Mouse (Mus musculus): ENCODE results near the gene Nfasc. TPM values are rescaled to one million over a fixed set of nuclear protein-coding genes. Genes with fewer than 3 reads are reported as not detected.

The Nfasc gene
- polyA plus RNA-seq, 1 experiment from 2014 or later = 0.02 TPM

GRCm38 (mm10) chr1:132586679-132587201 lies 154.9 kb downstream of the Nfasc start:
- H3K9me3 ChIP-seq (replicated peaks; ENCODE audit: control insufficient read depth, low read length) = no peaks in the 10 kb centered on the region
- H3K27me3 ChIP-seq (ENCODE audit: control insufficient read depth, insufficient read depth, low read depth, low read length) = no peaks in the 10 kb centered on the region
- no peak overlapping the region for H3K4me2 ChIP-seq (ENCODE audit: low read depth, low read length)
- no peaks in the 10 kb centered on the region for H3K4me1 ChIP-seq (ENCODE audit: control insufficient read depth, low read depth, low read length)
- H3K9ac ChIP-seq (ENCODE audit: low read depth, low read length) = no peak overlapping the region
- ATAC-seq (ENCODE audit: low read depth) = peak; percentile 86
- 44% methylated on average over 15 of the region's 15 CpGs for WGBS (ENCODE audit: insufficient replicate concordance)
- H3K27ac ChIP-seq (ENCODE audit: low read length) = no peak overlapping the region
- H3K4me3 ChIP-seq (ENCODE audit: low read depth, low read length) = no peak overlapping the region
- no peaks in the 10 kb centered on the region for H3K36me3 ChIP-seq (ENCODE audit: control insufficient read depth, insufficient read depth)

DNA sequence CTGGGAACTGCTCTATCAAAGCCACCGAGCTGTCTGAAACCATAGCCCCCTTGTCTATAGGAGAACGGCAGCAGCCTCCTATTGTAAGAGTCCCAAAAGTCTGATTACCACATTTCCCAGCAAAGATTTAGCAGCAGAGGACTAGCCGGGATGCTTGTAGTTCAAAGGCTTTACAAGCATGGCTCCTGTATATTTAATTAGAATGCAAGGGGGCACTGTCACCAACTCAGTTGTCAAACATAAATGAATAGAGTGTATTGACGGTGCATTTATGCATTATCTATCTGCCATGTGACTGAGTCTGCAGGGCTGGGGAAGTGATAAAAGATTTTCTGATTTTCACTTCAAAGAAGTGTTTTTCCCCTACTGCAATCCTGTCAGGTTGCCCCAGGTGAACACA lies 156.2 kb downstream of the Nfasc start:
- no peak overlapping the region for H3K4me2 ChIP-seq (ENCODE audit: low read depth, low read length)
- H3K9ac ChIP-seq (ENCODE audit: low read depth, low read length) = no peak overlapping the region
- H3K27me3 ChIP-seq (ENCODE audit: control insufficient read depth, insufficient read depth, low read depth, low read length) = no peaks in the 10 kb centered on the region
- H3K36me3 ChIP-seq (ENCODE audit: control insufficient read depth, insufficient read depth) = no peaks in the 10 kb centered on the region
- WGBS (ENCODE audit: insufficient replicate concordance) = 59% methylated on average over 4 of the region's 4 CpGs
- ATAC-seq (ENCODE audit: low read depth) = no peak
- no peaks in the 10 kb centered on the region for H3K4me1 ChIP-seq (ENCODE audit: control insufficient read depth, low read depth, low read length)
- H3K27ac ChIP-seq (ENCODE audit: low read length) = no peak overlapping the region
- no peaks in the 10 kb centered on the region for H3K9me3 ChIP-seq (replicated peaks; ENCODE audit: control insufficient read depth, low read length)
- H3K4me3 ChIP-seq (ENCODE audit: low read depth, low read length) = no peak overlapping the region

GRCm38 (mm10) chr1:132582998-132583604 lies 158.5 kb downstream of the Nfasc start:
- no peak for ATAC-seq (ENCODE audit: low read depth)
- Histone ChIP-seq H3K27ac (ENCODE audit: low read length) (no peak overlapping the region), H3K4me1 (ENCODE audit: control insufficient read depth, low read depth, low read length) (no peaks in the 10 kb centered on the region), H3K9me3 (replicated peaks; ENCODE audit: control insufficient read depth, low read length) (no peaks in the 10 kb centered on the region), H3K27me3 (ENCODE audit: control insufficient read depth, insufficient read depth, low read depth, low read length) (no peaks in the 10 kb centered on the region), H3K4me2 (ENCODE audit: low read depth, low read length) (no peak overlapping the region), H3K4me3 (ENCODE audit: low read depth, low read length) (no peak overlapping the region), H3K9ac (ENCODE audit: low read depth, low read length) (no peak overlapping the region), H3K36me3 (ENCODE audit: control insufficient read depth, insufficient read depth) (no peaks in the 10 kb centered on the region)
- 62% methylated on average over 18 of the region's 18 CpGs for WGBS (ENCODE audit: insufficient replicate concordance)

DNA sequence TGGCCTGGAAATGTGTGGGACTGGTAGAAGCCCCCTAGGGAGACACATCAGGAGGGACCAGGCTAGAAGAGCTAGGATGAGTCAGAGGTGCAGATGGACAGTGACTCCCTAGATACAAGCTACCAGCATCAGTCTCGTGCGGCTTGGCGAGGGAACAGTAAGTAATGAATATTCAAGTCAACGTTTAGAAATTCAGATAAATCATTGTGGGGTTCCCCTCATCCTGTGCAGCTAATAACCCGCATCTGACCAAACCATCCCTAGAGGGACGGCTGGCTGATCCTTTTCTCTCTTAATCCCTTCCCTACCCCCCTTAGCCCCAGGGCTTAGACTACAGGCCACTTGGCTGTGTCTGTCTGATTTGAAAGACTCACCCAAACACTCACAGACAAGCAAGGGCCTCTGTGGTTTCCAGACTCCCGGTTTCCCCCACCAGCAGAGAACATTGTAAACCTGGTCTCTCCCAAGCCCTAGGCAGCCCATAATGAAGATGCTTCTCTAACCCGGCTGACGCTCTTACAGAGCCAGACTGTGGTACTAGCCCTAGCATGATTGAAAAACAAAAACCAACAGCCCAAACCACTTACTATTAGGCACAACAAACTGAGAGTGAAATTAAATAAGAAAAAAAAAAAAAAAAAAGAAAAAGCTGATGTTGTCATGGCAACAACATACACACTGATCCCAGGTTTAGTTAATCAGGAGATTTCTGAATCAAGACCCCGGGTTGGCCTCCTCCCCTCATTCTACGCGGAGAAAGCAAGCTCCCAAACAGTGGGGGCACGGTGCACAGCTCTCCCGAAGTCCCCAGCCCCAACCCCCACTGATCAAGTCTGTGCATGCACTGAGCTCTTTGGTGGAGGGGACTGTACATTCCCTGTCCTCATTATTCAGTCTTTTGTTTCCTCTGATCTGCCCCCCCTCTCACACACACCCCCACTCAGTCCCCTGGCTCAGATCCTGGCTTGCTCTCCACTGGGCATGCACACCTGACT lies 159.5 kb downstream of the Nfasc start:
- H3K9me3 ChIP-seq (replicated peaks; ENCODE audit: control insufficient read depth, low read length) = no peaks in the 10 kb centered on the region
- ATAC-seq (ENCODE audit: low read depth) = no peak
- WGBS (ENCODE audit: insufficient replicate concordance) = 56% methylated on average over 14 of the region's 14 CpGs
- H3K4me2 ChIP-seq (ENCODE audit: low read depth, low read length) = no peak overlapping the region
- H3K4me1 ChIP-seq (ENCODE audit: control insufficient read depth, low read depth, low read length) = no peaks in the 10 kb centered on the region
- H3K4me3 ChIP-seq (ENCODE audit: low read depth, low read length) = no peak overlapping the region
- no peak overlapping the region for H3K27ac ChIP-seq (ENCODE audit: low read length)
- no peak overlapping the region for H3K9ac ChIP-seq (ENCODE audit: low read depth, low read length)
- H3K27me3 ChIP-seq (ENCODE audit: control insufficient read depth, insufficient read depth, low read depth, low read length) = no peaks in the 10 kb centered on the region
- H3K36me3 ChIP-seq (ENCODE audit: control insufficient read depth, insufficient read depth) = no peaks in the 10 kb centered on the region

- H3K27ac ChIP-seq (ENCODE audit: low read length) = no peak overlapping the region
- no peak overlapping the region for H3K4me2 ChIP-seq (ENCODE audit: low read depth, low read length)
- no peaks in the 10 kb centered on the region for H3K9me3 ChIP-seq (replicated peaks; ENCODE audit: control insufficient read depth, low read length)
- H3K4me3 ChIP-seq (ENCODE audit: low read depth, low read length) = no peak overlapping the region
- no peak for ATAC-seq (ENCODE audit: low read depth)
- 67% methylated on average over 7 of the region's 7 CpGs for WGBS (ENCODE audit: insufficient replicate concordance)
- H3K9ac ChIP-seq (ENCODE audit: low read depth, low read length) = no peak overlapping the region
- H3K4me1 ChIP-seq (ENCODE audit: control insufficient read depth, low read depth, low read length) = no peaks in the 10 kb centered on the region
- no peaks in the 10 kb centered on the region for H3K27me3 ChIP-seq (ENCODE audit: control insufficient read depth, insufficient read depth, low read depth, low read length)
- no peaks in the 10 kb centered on the region for H3K36me3 ChIP-seq (ENCODE audit: control insufficient read depth, insufficient read depth)
Observed at GRCm38 (mm10) chr1:132580063-132580462, 161.5 kb downstream of the Nfasc start.

DNA sequence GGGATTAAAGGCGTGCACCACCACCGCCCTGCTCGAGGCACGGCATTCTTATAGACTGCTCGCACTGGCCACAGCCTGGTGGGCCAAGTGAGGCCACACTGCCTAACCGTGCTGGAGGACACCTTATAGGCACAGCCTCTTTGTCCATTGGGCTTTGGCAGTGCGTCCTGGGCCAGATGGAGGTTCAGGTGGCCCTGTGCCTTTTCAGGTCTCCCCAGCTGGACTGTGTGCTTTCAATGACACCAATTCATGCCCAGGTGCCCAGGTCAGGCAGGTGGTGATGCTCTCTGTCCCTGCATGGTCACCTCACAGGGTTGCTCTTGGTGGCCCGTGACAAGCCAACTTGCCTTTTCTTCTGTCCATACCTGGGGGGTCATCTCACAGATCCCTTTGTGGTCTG lies 164.8 kb downstream of the Nfasc start:
- no peak overlapping the region for H3K4me3 ChIP-seq (ENCODE audit: low read depth, low read length)
- H3K4me2 ChIP-seq (ENCODE audit: low read depth, low read length) = no peak overlapping the region
- H3K27ac ChIP-seq (ENCODE audit: low read length) = no peak overlapping the region
- H3K27me3 ChIP-seq (ENCODE audit: control insufficient read depth, insufficient read depth, low read depth, low read length) = no peaks in the 10 kb centered on the region
- H3K36me3 ChIP-seq (ENCODE audit: control insufficient read depth, insufficient read depth) = no peaks in the 10 kb centered on the region
- H3K9ac ChIP-seq (ENCODE audit: low read depth, low read length) = no peak overlapping the region
- no peak for ATAC-seq (ENCODE audit: low read depth)
- no peaks in the 10 kb centered on the region for H3K4me1 ChIP-seq (ENCODE audit: control insufficient read depth, low read depth, low read length)
- WGBS (ENCODE audit: insufficient replicate concordance) = 78% methylated on average over 8 of the region's 8 CpGs
- H3K9me3 ChIP-seq (replicated peaks; ENCODE audit: control insufficient read depth, low read length) = no peaks in the 10 kb centered on the region

GRCm38 (mm10) chr1:132572851-132573250 lies 168.7 kb downstream of the Nfasc start:
- Histone ChIP-seq H3K9ac (ENCODE audit: low read depth, low read length) (no peak overlapping the region), H3K4me1 (ENCODE audit: control insufficient read depth, low read depth, low read length) (no peaks in the 10 kb centered on the region), H3K36me3 (ENCODE audit: control insufficient read depth, insufficient read depth) (no peaks in the 10 kb centered on the region), H3K4me2 (ENCODE audit: low read depth, low read length) (no peak overlapping the region), H3K27me3 (ENCODE audit: control insufficient read depth, insufficient read depth, low read depth, low read length) (no peaks in the 10 kb centered on the region), H3K9me3 (replicated peaks; ENCODE audit: control insufficient read depth, low read length) (no peaks in the 10 kb centered on the region), H3K27ac (ENCODE audit: low read length) (no peak overlapping the region), H3K4me3 (ENCODE audit: low read depth, low read length) (no peak overlapping the region)
- no peak for ATAC-seq (ENCODE audit: low read depth)
- WGBS (ENCODE audit: insufficient replicate concordance) = 68% methylated on average over 7 of the region's 7 CpGs

GRCm38 (mm10) chr1:132571613-132572012 lies 170.0 kb downstream of the Nfasc start:
- Histone ChIP-seq H3K27ac (ENCODE audit: low read length) (no peak overlapping the region), H3K36me3 (ENCODE audit: control insufficient read depth, insufficient read depth) (no peaks in the 10 kb centered on the region), H3K4me2 (ENCODE audit: low read depth, low read length) (no peak overlapping the region), H3K9ac (ENCODE audit: low read depth, low read length) (no peak overlapping the region), H3K4me3 (ENCODE audit: low read depth, low read length) (no peak overlapping the region), H3K27me3 (ENCODE audit: control insufficient read depth, insufficient read depth, low read depth, low read length) (no peaks in the 10 kb centered on the region), H3K4me1 (ENCODE audit: control insufficient read depth, low read depth, low read length) (no peaks in the 10 kb centered on the region), H3K9me3 (replicated peaks; ENCODE audit: control insufficient read depth, low read length) (no peaks in the 10 kb centered on the region)
- WGBS (ENCODE audit: insufficient replicate concordance) = 72% methylated on average over 1 of the region's 1 CpGs
- no peak for ATAC-seq (ENCODE audit: low read depth)

GRCm38 (mm10) chr1:132570906-132571305 lies 170.7 kb downstream of the Nfasc start:
- Histone ChIP-seq H3K4me2 (ENCODE audit: low read depth, low read length) (no peak overlapping the region), H3K9ac (ENCODE audit: low read depth, low read length) (no peak overlapping the region), H3K4me3 (ENCODE audit: low read depth, low read length) (no peak overlapping the region), H3K9me3 (replicated peaks; ENCODE audit: control insufficient read depth, low read length) (no peaks in the 10 kb centered on the region), H3K4me1 (ENCODE audit: control insufficient read depth, low read depth, low read length) (no peaks in the 10 kb centered on the region), H3K27me3 (ENCODE audit: control insufficient read depth, insufficient read depth, low read depth, low read length) (no peaks in the 10 kb centered on the region), H3K36me3 (ENCODE audit: control insufficient read depth, insufficient read depth) (no peaks in the 10 kb centered on the region), H3K27ac (ENCODE audit: low read length) (no peak overlapping the region)
- 76% methylated on average over 8 of the region's 8 CpGs for WGBS (ENCODE audit: insufficient replicate concordance)
- no peak for ATAC-seq (ENCODE audit: low read depth)

Data from liver, embryonic 16.5 days (tissue).